Mouse (Mus musculus): ENCODE results near the gene Sp2. TPM values are rescaled to one million over a fixed set of nuclear protein-coding genes. Genes with fewer than 3 reads are reported as not detected.
A peak's percentile ranks its signal among the peaks of the same experiment; 100 is the strongest.

Sp2 gene
- polyA plus RNA-seq, 1 experiment from 2014 or later = 30.9 TPM

- Histone ChIP-seq H3K27ac (ENCODE audit: low read depth, low read length) (no peak overlapping the region), H3K4me1 (replicated peaks; ENCODE audit: control insufficient read depth, insufficient read depth, low read length) (no peaks in the 10 kb centered on the region), H3K27me3 (ENCODE audit: control insufficient read depth, insufficient read depth, low read length) (peaks cover 6% of the 10 kb centered on the region; the same call in 1 of the 2 replicates), H3K9me3 (ENCODE audit: control insufficient read depth, low read length) (no peaks in the 10 kb centered on the region), H3K4me2 (ENCODE audit: low read depth, low read length, severe bottlenecking) (no peak overlapping the region), H3K36me3 (ENCODE audit: control insufficient read depth, insufficient read depth, low read length) (no peaks in the 10 kb centered on the region), H3K4me3 (ENCODE audit: low read depth, low read length) (no peak overlapping the region), H3K9ac (ENCODE audit: low read length) (no peak overlapping the region)
- DNase-seq (ENCODE audit: low spot score) (no peak), ATAC-seq (replicated peaks; ENCODE audit: low FRiP score) (no peak)
- 88% methylated on average over 11 of the region's 11 CpGs for WGBS
These were observed 57.9 kb downstream of the Sp2 start for GRCm38 (mm10) chr11:96924861-96925260.

GRCm38 (mm10) chr11:96919003-96919402, 63.8 kb downstream of the Sp2 start:
- Histone ChIP-seq H3K36me3 (ENCODE audit: control insufficient read depth, insufficient read depth, low read length) (no peaks in the 10 kb centered on the region), H3K4me1 (replicated peaks; ENCODE audit: control insufficient read depth, insufficient read depth, low read length) (peaks cover 5% of the 10 kb centered on the region), H3K9ac (ENCODE audit: low read length) (no peak overlapping the region), H3K4me3 (ENCODE audit: low read depth, low read length) (no peak overlapping the region), H3K9me3 (ENCODE audit: control insufficient read depth, low read length) (no peaks in the 10 kb centered on the region), H3K27me3 (ENCODE audit: control insufficient read depth, insufficient read depth, low read length) (no peaks in the 10 kb centered on the region), H3K4me2 (ENCODE audit: low read depth, low read length, severe bottlenecking) (no peak overlapping the region), H3K27ac (ENCODE audit: low read depth, low read length) (no peak overlapping the region)
- ATAC-seq (replicated peaks; ENCODE audit: low FRiP score) (no peak), DNase-seq (ENCODE audit: low spot score) (no peak)
- WGBS = 59% methylated on average over 6 of the region's 6 CpGs

- Histone ChIP-seq H3K9ac (ENCODE audit: low read length) (no peak overlapping the region), H3K4me3 (ENCODE audit: low read depth, low read length) (no peak overlapping the region), H3K9me3 (ENCODE audit: control insufficient read depth, low read length) (no peaks in the 10 kb centered on the region), H3K36me3 (ENCODE audit: control insufficient read depth, insufficient read depth, low read length) (no peaks in the 10 kb centered on the region), H3K27ac (ENCODE audit: low read depth, low read length) (no peak overlapping the region), H3K27me3 (ENCODE audit: control insufficient read depth, insufficient read depth, low read length) (no peaks in the 10 kb centered on the region), H3K4me2 (ENCODE audit: low read depth, low read length, severe bottlenecking) (no peak overlapping the region), H3K4me1 (replicated peaks; ENCODE audit: control insufficient read depth, insufficient read depth, low read length) (peaks cover 5% of the 10 kb centered on the region)
- DNase-seq (ENCODE audit: low spot score) = no peak
- 92% methylated on average over 6 of the region's 6 CpGs for WGBS
- no peak for ATAC-seq (replicated peaks; ENCODE audit: low FRiP score)
These were observed 65.3 kb downstream of the Sp2 start for GRCm38 (mm10) chr11:96917415-96917814.

- H3K27ac ChIP-seq (ENCODE audit: low read depth, low read length) = no peak overlapping the region
- no peaks in the 10 kb centered on the region for H3K9me3 ChIP-seq (ENCODE audit: control insufficient read depth, low read length)
- H3K4me1 ChIP-seq (replicated peaks; ENCODE audit: control insufficient read depth, insufficient read depth, low read length) = peaks cover 5% of the 10 kb centered on the region
- 34% methylated on average over 12 of the region's 13 CpGs for WGBS
- ATAC-seq (replicated peaks; ENCODE audit: low FRiP score) (peak; percentile 1; the same call in 1 of the 2 replicates), DNase-seq (ENCODE audit: low spot score) (no peak)
- H3K27me3 ChIP-seq (ENCODE audit: control insufficient read depth, insufficient read depth, low read length) = no peaks in the 10 kb centered on the region
- no peaks in the 10 kb centered on the region; the same call in 1 of the 2 replicates for H3K36me3 ChIP-seq (ENCODE audit: control insufficient read depth, insufficient read depth, low read length)
- H3K4me3 ChIP-seq (ENCODE audit: low read depth, low read length) = no peak overlapping the region; the same call in 1 of the 2 replicates
- H3K4me2 ChIP-seq (ENCODE audit: low read depth, low read length, severe bottlenecking) = peak overlapping the region; percentile 41; the same call in 1 of the 2 replicates
- no peak overlapping the region for H3K9ac ChIP-seq (ENCODE audit: low read length)
These were observed 65.8 kb downstream of the Sp2 start for GRCm38 (mm10) chr11:96916885-96917396.

- no peaks in the 10 kb centered on the region; the same call in 1 of the 2 replicates for H3K36me3 ChIP-seq (ENCODE audit: control insufficient read depth, insufficient read depth, low read length)
- peak within 1 kb of the TSS; percentile 71 for H3K4me3 ChIP-seq (ENCODE audit: low read depth, low read length)
- DNase-seq (ENCODE audit: low spot score) (peak; percentile 100), ATAC-seq (replicated peaks; ENCODE audit: low FRiP score) (peak; percentile 97)
- H3K4me1 ChIP-seq (replicated peaks; ENCODE audit: control insufficient read depth, insufficient read depth, low read length) = peaks cover 5% of the 10 kb centered on the region
- no peaks in the 10 kb centered on the region for H3K9me3 ChIP-seq (ENCODE audit: control insufficient read depth, low read length)
- under 1% methylated on average over 55 of the region's 55 CpGs for WGBS
- peak within 1 kb of the TSS; percentile 77 for H3K9ac ChIP-seq (ENCODE audit: low read length)
- H3K4me2 ChIP-seq (ENCODE audit: low read depth, low read length, severe bottlenecking) = peak within 1 kb of the TSS; percentile 96
- no peaks in the 10 kb centered on the region for H3K27me3 ChIP-seq (ENCODE audit: control insufficient read depth, insufficient read depth, low read length)
- H3K27ac ChIP-seq (ENCODE audit: low read depth, low read length) = peak within 1 kb of the TSS; percentile 57
These were observed 66.5 kb downstream of the Sp2 start, which contains the start of gene Cdk5rap3 for GRCm38 (mm10) chr11:96916044-96916884. Gene Cdk5rap3 (minus strand): TSS chr11:96916496.

- H3K4me3 ChIP-seq (ENCODE audit: low read depth, low read length) = no peak overlapping the region
- H3K9me3 ChIP-seq (ENCODE audit: control insufficient read depth, low read length) = no peaks in the 10 kb centered on the region
- H3K4me1 ChIP-seq (replicated peaks; ENCODE audit: control insufficient read depth, insufficient read depth, low read length) = peaks cover 7% of the 10 kb centered on the region
- H3K9ac ChIP-seq (ENCODE audit: low read length) = no peak overlapping the region
- peak; percentile 41 for DNase-seq (ENCODE audit: low spot score)
- no peak overlapping the region for H3K27ac ChIP-seq (ENCODE audit: low read depth, low read length)
- H3K36me3 ChIP-seq (ENCODE audit: control insufficient read depth, insufficient read depth, low read length) = peaks cover 1% of the 10 kb centered on the region
- ATAC-seq (replicated peaks; ENCODE audit: low FRiP score) = no peak
- WGBS = 87% methylated on average over 11 of the region's 11 CpGs
- H3K4me2 ChIP-seq (ENCODE audit: low read depth, low read length, severe bottlenecking) = no peak overlapping the region
- H3K27me3 ChIP-seq (ENCODE audit: control insufficient read depth, insufficient read depth, low read length) = no peaks in the 10 kb centered on the region
These were observed 70.1 kb downstream of the Sp2 start for GRCm38 (mm10) chr11:96912682-96913081.

GRCm38 (mm10) chr11:96910003-96910402, 72.8 kb downstream of the Sp2 start:
- Histone ChIP-seq H3K4me2 (ENCODE audit: low read depth, low read length, severe bottlenecking) (no peak overlapping the region), H3K4me1 (replicated peaks; ENCODE audit: control insufficient read depth, insufficient read depth, low read length) (peaks cover 10% of the 10 kb centered on the region; the same call in 1 of the 2 replicates), H3K9ac (ENCODE audit: low read length) (peak overlapping the region; percentile 35; the same call in 1 of the 2 replicates), H3K9me3 (ENCODE audit: control insufficient read depth, low read length) (no peaks in the 10 kb centered on the region), H3K27ac (ENCODE audit: low read depth, low read length) (peak overlapping the region; percentile 7; the same call in 1 of the 2 replicates), H3K4me3 (ENCODE audit: low read depth, low read length) (no peak overlapping the region), H3K36me3 (ENCODE audit: control insufficient read depth, insufficient read depth, low read length) (peaks cover 5% of the 10 kb centered on the region), H3K27me3 (ENCODE audit: control insufficient read depth, insufficient read depth, low read length) (no peaks in the 10 kb centered on the region)
- DNase-seq (ENCODE audit: low spot score) = peak; percentile 91
- peak; percentile 64 for ATAC-seq (replicated peaks; ENCODE audit: low FRiP score)
- 23% methylated on average over 7 of the region's 7 CpGs for WGBS

GRCm38 (mm10) chr11:96908594-96908993, 74.2 kb downstream of the Sp2 start:
- Histone ChIP-seq H3K27ac (ENCODE audit: low read depth, low read length) (no peak overlapping the region), H3K27me3 (ENCODE audit: control insufficient read depth, insufficient read depth, low read length) (no peaks in the 10 kb centered on the region), H3K4me1 (replicated peaks; ENCODE audit: control insufficient read depth, insufficient read depth, low read length) (peaks cover 14% of the 10 kb centered on the region), H3K9ac (ENCODE audit: low read length) (no peak overlapping the region), H3K36me3 (ENCODE audit: control insufficient read depth, insufficient read depth, low read length) (peaks cover 5% of the 10 kb centered on the region), H3K9me3 (ENCODE audit: control insufficient read depth, low read length) (no peaks in the 10 kb centered on the region), H3K4me3 (ENCODE audit: low read depth, low read length) (no peak overlapping the region), H3K4me2 (ENCODE audit: low read depth, low read length, severe bottlenecking) (no peak overlapping the region)
- ATAC-seq (replicated peaks; ENCODE audit: low FRiP score) = no peak
- DNase-seq (ENCODE audit: low spot score) = no peak
- 93% methylated on average over 12 of the region's 12 CpGs for WGBS

Data from forebrain, embryonic 11.5 days (tissue).